ENCODE assay signal across 16 mouse cellular contexts in genomic region chr10:39606434-39606833, GRCm38 (mm10).
"Had no signal": no experiment of that assay in that cellular context is flagged by ENCODE, and none has a peak within 500 bp of the region (broad histone marks: within the 10 kb centered on the region; RNA-seq: fewer than 3 reads in every experiment).

No protein-coding gene starts in this region.

- H3K4me2 ChIP-seq: neural tube, embryonic 13.5 days; neural tube, embryonic 15.5 days; stomach, embryonic 15.5 days had no signal

- H3K27me3 ChIP-seq: neural tube, embryonic 13.5 days; neural tube, embryonic 15.5 days; stomach, embryonic 15.5 days had no signal

- H3K4me1 ChIP-seq: neural tube, embryonic 13.5 days; neural tube, embryonic 15.5 days had no signal

- H3K9ac ChIP-seq: neural tube, embryonic 13.5 days; neural tube, embryonic 15.5 days; stomach, embryonic 15.5 days had no signal

- H3K4me3 ChIP-seq: neural tube, embryonic 13.5 days; neural tube, embryonic 15.5 days; stomach, embryonic 15.5 days had no signal

- DNase-seq: retina, postnatal 1 day; right cerebral cortex, adult 18-20 months; right cerebral cortex, postnatal 14 days; right cerebral cortex, postnatal 25 days; right cerebral cortex, postnatal 4 days; spleen, adult 18-20 months; thymus, adult 18-20 months; thymus, adult 2 months; thymus, postnatal 14 days; thymus, postnatal 25 days; thymus, postnatal 36 days; thymus, postnatal 4 days had no signal

- H3K27ac ChIP-seq: neural tube, embryonic 13.5 days; neural tube, embryonic 15.5 days; stomach, embryonic 15.5 days; stomach, postnatal 0 days had no signal

- H3K9me3 ChIP-seq: stomach, embryonic 15.5 days had no signal

- H3K36me3 ChIP-seq: neural tube, embryonic 13.5 days; neural tube, embryonic 15.5 days had no signal
